Mouse (Mus musculus) gastrocnemius, postnatal 10 days (tissue): Measurements from ENCODE around the gene Cbr4. TPM values are rescaled to one million over a fixed set of nuclear protein-coding genes. Genes with fewer than 3 reads are reported as not detected.

Experiments used
- DNase-seq: peaks from one replicate; pipeline ENCODE4 v3.0.0; 2021; ENCODE audit warnings: mixed read lengths
- total RNA-seq, 2 experiments: library from RNA; stranded (reverse); gene quantifications; 2 replicates each; pipeline ENCODE4 v1.2.3; 2021

Gene Cbr4
- total RNA-seq, 2 experiments from 2014 or later = 28.5 to 32.2 TPM

DNA sequence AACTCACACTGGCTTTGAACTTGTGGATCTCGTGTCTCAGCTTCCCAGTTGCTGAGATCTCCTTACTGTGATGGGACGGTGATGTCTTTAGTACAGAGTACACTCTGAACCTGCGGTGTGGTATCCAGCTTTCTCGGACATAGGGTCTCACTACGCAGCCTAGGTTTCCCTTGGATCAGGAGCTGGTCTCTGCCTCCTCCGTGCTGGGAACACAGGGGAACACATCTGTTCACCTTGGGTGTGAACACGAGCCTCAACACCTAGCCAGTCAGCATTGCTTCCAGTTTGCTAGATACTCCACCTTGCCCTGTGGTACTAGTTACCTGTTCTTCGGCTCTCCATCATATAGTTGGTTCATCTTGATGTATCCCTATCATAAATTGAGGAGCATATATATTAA, 1.1 kb downstream of the Cbr4 start:
- no peak for DNase-seq

DNA sequence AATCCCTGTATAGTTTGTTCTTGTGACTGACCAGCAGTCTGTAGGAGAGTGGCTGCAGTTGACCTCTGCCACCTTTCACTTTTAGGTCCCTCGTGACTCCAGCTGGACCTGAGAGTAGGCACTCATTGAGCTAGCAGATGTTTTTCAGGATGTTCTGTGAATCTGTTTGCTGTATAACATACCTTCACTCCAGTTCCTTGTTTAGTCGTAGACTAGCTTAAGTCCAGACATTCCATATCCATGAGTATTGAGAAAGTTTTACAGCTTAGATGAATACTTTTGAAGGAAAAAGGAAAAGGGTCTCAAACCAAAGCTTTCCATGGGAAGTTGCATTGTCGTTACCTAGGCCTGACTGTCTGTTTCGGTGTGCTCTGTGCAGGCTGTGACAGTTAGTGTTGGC, 9.6 kb downstream of the Cbr4 start:
- DNase-seq = no peak

DNA sequence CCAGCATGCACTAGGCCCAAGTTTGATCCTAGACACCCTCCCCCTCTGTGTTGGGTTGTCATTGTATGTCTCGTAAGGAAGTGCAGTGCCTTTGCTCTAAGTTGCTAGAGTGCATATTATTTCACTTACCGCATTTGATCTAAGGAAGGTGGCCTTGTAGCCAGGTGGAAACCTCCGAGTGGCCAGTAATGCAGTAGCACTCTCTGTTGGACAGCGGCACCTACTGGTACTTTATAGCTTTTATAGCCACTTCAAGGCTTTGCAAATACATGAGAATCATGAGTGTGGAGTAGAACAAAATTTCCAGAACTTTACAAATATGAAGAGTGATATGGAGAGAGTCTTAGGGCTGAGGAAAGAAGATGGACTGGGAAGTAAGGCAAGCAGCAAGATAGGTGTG, 11.5 kb downstream of the Cbr4 start:
- DNase-seq = no peak

DNA sequence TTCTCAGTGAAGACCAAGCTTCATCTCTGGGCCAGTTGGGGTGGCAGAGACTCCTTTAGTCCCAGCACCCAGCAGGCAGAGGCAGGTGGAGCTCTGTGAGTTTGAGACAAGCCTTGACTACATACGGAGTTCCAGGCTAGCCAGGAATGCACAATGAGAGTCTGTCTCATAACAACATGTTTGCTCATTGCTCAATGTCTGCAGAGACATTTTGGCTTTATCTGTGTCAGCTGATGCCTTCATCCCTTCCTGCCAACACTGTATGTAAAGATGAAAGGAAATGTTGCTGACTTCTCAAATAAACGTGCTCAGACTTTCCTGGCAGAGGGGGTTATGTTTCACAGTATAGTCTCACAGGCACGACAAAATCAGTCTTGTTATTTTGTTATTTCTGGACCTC, 13.4 kb downstream of the Cbr4 start:
- no peak for DNase-seq

DNA sequence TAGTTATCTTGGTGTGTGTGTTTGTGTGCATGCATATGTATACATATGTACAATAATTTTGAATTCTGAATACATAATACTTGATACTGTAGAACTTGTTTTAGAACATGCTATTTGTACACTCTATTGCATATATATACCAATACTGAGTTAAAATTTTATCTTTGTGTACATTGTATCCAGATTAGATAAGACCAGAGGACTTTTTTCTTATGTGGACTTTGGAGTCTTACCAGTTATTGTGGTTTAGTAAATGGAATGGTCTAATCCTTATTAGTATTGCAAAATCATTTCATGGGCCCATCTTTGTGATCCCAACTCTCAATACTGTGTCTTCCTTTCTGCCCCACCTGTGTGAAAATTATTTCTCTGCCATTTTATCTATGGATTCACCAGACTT, 14.7 kb downstream of the Cbr4 start:
- DNase-seq = no peak

DNA sequence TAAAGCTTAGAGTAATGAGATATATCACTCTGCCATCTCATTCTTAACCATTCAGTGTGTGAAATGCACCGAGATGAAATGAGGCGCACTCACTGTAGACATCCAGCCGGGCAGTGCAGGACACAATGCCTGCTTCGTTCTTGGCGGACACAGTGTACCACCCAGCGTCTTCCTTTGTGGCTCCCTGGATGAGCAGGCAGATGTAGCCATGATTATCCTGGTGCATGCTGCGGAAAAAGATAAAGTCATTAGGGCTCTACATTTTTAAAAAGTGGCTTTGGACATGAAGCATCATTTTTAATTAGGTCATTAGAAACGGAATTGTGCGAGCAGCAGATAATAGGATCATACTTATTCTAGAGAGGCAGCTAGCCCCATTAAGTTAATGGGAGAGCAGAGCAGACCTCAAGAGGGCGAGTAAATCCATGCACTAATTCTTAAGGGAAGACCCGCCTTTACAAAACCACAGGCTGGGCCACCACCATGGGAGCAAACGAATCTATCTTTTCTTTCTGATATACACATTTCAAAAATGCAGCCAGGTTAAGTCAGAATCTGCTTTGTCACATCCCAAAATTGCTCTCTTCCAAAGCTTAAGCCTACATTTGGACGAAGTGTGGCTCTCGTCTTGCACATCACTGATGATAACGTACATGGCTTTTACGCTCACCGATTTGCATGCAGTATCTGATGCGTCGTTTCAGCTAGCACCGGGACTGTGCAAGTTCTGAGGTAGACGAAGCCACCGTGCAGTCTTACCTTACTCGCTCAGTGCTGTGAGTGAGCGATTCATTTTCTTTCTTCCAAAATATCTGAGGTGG, 27.8 kb downstream of the Cbr4 start:
- DNase-seq = no peak

DNA sequence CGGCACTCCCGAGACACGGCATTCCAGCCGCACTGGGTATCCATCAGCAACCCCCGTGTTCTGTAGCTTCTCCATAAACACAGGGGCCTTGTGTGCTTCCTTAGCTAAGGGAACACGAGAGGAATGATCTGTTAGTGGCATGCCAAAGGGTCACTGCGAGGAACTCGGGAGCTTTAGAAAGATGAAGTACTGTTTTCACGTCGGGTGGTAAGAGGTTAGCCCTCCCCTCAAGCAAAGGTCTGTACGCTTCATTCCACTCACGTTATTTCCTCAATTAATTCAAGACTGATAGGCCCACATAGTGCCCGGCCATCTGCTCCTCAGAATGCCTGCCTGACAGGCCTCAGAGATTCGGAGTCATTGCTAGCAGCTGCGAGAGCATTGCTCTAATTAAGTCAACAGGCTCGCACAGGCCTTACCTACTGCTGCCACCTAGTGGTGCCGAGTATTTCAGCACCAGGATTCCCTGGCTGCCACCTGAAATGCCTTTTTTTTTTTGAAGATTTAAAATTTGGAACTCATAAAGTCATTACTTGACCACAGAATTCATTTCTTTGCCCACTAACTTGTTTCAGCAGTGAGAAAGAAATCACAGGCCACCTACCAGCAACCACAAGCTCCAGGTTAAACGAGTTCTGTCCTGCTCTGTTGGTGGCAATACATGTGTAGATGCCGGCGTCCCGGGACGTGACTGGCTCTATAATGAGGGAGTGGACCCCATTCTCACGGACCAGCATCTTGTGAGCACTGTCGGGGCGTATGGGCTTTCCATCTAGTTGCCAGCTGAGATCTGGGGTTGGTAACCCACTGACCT, 28.6 kb downstream of the Cbr4 start:
- DNase-seq = peak; percentile 83

DNA sequence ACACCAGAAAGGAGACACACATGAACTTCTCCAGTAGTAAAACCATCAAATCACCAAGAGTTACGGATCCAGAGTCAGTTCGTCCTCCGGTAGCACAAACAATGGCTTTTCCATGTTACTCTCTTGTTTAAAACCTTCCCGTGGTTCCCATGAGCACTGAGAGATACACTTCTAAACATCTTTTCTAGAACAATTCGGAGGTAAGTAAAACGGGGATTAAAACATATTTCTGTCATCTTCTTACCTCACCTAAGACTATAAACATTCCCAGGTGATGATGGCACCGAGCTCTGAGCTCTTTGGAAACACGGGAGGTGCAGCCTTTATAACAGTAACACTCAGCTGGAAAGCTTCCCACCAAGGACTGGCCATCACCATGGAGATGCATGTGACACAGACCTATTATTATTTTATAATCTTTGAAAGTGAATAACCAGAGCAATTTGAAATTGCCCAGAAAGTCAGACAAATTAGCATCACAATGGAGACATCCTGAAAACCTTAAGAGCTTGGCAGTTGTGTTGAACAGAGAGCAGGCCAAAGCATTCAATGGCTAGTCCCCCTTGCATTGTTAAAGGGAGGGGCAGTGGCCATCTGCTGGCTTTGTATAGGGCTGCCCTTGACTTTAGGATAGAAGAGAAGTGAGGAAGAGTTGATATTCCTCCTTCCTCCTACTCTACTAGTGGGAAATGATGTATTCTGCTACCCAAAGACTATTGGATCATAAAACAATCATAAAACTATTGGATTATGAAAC, 29.4 kb downstream of the Cbr4 start:
- no peak for DNase-seq

DNA sequence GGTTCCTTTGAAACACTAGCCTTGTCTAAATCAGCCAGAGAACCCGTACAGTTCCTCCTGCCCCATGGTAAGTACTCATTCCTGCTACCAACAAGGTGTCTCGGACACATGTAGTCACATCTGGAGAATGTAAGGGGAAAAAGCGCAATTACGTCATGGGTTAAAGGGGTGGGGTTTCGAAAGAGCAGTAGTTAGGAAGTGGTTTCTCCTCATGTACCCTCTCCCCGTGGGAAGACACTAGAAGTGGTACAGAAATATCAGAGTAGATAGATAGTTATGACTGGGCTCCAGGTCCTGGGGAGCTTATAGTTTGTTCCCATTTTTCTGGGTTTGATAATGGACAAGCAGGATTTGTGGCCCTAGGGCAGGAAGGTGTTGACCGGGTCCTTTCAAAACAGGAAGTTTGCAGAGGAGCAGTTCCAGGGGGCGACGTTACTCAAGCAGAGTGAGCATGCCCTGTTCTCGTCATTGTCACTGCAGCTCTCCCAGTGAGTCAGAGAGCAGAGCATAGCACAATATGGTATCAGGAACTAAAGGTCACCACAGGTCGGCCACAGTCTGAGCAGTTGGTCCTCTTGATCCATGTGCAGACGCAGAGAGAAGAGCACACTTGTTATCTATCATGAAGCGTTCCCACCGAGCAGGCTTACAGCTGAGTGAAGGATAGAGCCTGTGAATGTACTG, 30.1 kb downstream of the Cbr4 start:
- no peak for DNase-seq

DNA sequence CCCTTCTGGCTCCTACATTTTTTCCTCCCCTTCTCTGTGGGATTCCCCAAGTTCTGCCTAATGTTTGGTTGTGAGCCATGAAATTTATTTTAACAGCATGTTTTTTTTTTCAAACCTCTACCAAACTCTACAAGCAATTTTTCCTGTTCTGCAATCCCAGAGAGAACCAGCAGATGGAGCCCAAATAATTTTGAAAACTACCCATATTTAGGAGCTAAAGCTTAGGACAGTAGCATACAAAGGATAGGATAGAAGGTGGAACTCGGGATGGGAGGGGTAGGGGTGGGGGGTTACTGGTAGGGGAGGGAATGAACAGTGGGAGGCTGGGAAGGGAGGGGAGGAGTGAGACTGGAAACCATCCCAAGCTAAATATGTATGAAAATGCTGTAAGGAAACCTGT, 34.6 kb downstream of the Cbr4 start:
- DNase-seq = no peak

DNA sequence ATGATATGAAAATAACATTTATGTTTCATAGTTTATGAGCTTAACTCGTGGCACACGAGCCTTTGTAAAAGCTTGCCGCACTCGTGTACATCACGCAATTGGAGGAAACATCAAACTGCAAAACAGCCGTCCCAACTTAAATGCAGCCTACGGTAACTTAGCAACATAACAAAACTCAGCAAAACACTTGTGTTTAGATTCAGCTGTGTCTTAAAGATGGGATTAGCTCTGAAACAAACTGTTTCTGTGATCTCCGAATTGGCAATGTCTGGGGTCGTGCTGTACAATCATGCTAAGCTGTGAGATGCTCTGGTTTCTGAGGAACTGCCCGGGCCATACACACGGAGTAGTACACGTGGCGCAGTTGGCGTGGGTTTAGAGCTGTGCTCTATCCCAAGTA, 39.5 kb downstream of the Cbr4 start:
- DNase-seq = no peak

DNA sequence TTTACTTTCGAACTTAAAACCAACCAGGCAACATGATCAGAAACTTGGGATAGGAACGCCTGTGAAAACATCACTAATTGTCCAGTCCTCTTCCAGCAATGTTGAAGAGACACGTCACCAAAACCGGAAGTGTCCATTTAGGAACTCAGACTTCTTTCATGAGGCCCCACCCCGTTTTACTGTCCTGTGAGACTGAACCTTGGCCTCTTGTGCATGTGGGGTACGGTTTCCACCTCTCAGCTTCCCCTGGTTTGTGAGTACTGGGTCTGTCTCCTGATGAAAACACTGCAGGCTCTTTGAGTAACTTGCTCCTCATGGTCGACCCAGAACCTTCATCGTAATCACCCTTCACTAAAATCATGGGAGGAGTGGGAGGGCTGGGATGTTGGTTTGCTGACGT, 40.7 kb downstream of the Cbr4 start:
- no peak for DNase-seq

DNA sequence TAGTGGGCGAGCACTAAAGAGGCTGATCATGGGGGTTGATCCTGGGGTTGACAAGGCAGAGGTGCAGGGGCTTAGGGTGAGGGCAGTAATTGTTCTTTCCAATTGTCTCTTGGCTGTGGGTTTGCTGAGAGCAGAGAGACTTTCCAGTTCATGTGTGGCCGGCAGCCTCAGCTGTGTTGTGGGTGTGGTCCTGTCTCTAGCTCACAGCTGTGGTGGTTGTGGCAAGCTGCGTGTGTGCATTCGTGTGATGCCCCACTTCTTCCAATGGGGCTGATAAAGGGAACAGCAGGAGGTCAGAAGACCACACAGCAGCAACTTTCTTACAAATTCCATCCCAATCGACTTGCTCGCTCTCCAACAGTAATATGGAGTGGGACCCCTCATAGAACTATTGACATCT, 41.1 kb downstream of the Cbr4 start:
- DNase-seq = no peak

DNA sequence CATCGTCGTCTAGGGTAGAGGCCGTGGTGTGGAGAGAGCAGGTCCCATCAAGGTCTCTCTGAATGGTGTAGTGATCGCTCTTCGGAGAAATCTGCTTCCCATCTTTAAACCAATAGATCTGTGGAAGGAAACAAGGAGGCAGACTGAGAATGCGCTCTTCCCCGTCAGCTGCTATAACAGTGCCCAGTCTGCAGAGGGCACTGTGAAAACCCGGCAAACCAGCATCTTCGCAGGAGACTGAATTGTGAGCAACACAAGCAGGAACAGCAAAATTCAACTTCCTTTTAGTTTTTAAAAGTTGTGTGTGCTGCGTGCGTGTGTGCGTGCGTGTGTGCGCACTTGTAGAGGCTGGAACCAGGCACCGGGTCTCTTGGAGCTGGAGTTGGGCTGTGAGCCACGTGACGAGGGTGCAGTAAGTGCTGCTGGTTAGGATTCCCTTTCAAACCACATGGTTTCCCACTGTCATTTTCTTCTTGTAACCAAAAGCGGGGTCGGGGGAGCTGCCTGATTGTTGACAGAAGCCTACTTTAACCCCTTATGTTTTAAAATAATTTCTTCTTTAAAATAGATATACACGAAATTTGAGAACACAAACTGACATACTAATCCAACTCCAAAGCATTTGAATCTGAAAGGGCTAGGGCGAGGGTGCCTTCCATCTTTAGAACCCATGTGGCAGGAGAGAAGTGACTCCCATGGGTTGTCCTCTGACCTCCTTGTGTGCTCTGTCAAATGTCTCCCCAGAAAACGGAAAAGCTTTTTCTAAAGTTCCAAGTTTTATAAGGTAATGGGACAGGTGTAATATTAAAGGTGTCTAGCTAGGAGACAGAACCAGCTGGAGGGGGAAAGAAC, 44.6 kb downstream of the Cbr4 start:
- no peak for DNase-seq

DNA sequence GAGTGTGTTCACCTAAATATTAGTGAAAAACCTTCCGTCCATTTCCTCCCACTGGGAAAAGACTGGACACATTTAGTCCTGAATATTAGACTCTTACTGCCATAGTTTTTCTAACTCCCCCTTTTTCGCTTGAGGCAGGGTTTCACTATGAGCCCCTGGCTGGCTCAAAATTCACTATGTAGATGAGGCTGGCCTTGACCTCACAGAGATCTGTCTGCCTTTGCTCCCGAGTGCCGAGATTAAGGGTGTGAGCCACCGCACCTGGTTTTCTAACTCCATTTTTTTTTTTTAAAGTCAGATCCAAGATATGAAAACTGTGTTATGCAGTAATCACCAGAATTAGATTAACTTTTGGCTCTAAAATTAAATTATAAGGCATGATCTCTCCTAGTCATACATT, 45.3 kb downstream of the Cbr4 start:
- DNase-seq = no peak

DNA sequence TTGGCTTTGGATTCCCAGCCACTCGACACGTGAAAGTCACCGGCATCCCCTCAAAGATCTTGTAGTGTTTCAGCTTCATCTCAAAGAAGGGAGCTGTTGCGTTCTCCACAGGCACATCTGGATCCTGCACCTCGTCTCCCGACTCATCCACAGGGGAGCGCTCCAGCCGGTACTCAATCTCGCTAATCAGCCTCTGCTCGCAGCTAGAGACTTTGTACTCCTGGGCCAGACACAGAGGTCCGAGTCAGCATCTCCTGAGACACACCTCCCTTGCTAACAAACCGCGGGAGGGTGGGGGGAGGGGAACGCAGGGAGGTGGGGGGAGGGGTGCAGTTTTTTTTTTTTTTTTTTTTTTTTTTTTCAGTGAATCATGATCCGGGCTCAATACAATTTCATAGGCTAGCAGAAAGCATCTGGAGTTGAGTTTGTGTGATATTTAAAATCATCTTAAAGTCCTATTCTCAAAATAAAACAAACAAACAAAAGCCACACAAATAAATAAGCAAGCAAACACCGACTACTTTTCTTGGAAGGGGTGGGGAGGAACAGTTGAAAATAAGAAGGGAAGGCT, 45.9 kb downstream of the Cbr4 start:
- DNase-seq = no peak

DNA sequence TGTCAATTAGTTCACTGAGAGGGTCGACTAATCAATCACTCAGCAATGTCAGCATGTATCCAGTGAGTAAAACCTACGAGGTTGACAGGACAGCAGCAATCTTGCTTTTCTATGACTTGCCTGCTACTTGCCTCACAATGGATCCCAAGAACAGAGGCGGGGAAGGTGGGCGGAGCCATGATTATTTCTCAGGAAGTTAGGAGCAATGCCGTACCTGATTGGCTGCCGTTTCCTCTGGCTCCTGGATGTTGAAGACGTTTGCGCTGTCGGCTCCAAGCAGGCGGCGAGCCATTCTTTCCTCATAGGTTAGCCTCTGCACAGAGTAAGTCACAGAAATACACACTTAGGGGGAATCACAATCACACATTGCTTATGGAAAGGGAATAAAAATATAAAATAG, 47.9 kb downstream of the Cbr4 start:
- no peak for DNase-seq

DNA sequence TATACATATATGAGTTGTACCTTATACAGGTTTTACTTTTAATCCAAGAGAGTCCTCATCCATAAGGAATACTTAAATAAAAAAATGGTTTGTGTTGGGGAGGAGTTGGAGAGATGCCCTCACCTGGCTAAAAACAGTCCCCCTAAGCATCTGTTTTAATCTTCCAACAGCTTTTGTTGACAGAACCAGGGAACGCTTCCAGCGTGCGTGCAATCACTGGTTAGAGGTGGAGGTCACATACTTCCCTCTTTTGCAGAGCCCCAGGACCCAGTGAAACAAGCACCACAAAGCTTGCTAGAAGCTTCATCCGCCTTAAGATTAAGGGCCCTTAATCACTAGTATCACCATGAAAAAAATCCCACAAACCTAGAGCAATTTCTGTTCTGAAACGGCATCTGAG, 49.9 kb downstream of the Cbr4 start:
- DNase-seq = no peak

DNA sequence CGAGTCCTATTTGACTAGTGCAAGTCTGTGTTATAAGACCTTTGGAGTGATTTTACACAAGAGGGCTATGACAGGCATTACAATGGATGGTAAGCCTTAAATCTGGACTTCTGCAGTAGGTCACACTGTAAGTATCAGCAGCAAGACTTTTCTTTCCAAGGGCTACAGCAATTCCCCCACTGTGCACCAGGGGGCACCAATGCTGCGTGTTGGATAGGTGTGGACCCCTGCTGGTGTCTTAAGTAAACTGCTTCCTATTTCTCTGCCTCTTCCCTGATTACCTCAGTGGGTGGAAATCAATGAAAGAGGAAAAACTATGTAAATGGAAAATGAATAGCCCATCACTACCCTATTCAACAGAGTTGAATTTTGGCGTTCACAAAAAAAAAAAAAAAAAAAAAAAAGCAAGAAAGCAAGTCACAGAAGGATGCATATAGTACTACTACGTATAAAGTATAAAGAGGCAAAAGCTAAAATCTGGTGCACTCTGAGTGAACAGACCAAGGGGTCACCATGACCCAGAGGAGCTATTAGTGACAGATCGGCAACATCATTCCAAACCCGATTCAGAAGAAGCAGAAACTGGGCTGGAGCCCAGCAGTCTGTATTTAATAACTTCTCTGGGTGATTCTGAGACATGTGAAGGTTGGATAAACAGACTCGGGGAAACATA, 52.4 kb downstream of the Cbr4 start:
- DNase-seq = peak; percentile 86

DNA sequence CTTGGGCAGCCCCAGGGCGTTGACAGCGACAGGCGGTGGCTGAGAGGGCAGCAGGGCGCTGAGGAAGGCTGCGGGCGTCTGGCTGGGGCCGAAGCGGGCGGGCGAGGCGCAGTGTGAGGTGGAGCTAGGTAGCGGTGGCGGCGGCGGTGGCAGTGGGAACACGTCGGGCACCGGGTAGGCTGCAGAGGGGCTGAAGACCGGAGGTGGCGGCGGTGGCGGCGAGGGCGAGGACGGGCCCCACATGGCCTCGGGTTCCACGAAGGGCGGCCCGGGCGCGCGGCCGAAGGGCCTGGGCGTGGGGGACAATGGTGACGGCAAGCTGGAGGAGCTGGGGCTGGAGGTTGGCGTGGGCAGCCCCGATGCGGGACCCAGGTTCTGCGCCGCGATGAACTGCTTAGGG, 62.1 kb downstream of the Cbr4 start:
- no peak for DNase-seq
